Mouse (Mus musculus) right cerebral cortex, postnatal 14 days (tissue): Measurements from ENCODE around the gene Stat1.

Experiments used
- DNase-seq: peaks from one replicate; pipeline ENCODE4 v3.0.0; 2022

The Stat1 gene

DNA sequence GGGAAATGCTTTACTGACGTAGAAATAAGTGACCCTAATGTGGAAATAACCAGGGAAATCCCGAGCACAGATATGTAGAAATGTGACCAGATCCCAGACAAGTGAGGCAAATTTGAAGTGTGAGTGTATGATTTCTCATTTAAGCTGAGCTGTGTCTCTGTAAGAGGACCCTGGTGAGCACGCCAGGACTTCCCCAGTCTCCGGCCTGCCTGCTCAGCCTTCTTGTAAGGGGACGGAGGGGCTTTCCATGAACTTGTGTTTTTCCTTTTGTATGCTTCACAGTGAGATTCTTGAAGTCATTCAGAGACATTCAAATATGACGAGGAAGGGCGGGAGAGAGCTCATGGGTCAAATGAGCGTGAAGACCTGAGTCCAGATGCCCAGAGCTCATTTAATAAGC, 14.0 kb downstream of the Stat1 start:
- DNase-seq, result no peak

- no peak for DNase-seq
Measured at GRCm38 (mm10) chr1:52137292-52137691, 18.1 kb downstream of the Stat1 start.

DNA sequence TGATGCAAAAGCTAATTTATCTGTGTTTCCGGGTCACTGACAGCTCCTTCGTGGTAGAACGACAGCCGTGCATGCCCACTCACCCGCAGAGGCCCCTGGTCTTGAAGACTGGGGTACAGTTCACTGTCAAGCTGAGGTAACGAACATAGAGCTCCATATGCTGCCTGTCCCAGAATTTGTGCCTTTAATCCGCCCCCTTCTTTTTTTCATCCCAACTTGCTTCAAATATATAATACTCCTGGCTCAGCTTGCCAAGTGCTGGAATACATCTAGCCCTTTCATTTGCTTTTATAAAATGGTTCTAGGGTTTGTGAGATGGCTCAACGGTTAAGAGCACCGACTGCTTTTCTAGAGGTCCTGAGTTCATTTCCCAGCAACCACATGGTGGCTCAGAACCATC, 21.3 kb downstream of the Stat1 start:
- no peak for DNase-seq

DNA sequence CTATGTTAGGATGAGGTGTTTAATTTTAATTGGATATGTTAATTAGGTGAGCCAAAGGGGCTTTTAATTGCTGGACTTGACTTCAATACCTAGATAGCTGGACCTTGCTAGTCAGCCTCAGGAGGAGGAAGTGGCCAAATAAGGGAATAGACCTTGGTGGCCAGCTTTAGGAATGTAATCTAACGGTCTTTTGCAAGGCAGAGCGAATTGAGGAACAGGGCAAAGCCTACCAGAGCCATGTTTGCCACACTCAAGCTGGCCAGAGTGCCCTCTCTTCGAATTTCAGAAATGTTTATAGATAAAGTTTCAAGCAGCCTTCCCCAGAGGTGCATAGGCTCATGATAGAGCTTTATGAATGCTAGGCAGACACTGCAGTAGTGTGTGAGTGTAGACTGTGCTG, 22.2 kb downstream of the Stat1 start:
- no peak for DNase-seq

DNA sequence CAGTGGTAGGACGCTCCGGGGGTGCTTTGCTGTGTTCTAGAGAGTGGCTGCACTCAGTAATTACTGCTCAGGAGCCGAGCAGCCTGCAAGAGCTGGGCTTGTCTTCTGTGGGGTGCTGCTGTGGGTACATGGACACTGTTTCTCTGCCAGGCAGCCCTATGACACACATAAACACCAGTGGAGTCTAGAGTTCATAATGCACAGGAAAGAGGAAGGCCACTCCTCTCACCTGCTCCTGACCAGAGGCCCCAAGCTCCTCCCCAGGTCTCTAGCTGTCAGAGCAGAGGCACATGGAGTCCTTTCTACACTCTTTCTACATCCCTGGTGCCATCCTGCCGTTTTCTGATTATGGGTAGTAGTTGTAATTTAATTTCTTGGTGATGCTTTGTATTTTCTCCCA, 22.9 kb downstream of the Stat1 start:
- DNase-seq, result no peak

DNA sequence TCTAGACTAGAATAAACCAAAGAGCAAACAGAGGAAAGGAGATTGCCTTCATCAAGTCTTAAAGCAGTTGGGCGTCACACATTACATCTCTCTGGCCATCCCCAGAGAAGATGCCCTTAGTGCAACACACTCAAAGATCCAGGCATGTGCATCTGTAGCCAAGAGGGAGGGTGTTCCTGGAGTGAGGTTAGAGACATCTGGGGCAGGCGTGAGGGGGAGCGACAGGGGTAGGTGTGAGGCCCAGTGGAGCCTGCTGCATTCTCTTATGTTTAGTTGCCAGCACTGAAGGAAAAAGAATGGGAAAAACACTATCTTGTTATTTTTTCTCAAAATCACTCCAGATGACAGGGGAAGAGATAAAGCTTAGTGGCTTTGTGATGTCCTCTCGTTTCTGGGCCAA, 24.0 kb downstream of the Stat1 start:
- no peak for DNase-seq

DNA sequence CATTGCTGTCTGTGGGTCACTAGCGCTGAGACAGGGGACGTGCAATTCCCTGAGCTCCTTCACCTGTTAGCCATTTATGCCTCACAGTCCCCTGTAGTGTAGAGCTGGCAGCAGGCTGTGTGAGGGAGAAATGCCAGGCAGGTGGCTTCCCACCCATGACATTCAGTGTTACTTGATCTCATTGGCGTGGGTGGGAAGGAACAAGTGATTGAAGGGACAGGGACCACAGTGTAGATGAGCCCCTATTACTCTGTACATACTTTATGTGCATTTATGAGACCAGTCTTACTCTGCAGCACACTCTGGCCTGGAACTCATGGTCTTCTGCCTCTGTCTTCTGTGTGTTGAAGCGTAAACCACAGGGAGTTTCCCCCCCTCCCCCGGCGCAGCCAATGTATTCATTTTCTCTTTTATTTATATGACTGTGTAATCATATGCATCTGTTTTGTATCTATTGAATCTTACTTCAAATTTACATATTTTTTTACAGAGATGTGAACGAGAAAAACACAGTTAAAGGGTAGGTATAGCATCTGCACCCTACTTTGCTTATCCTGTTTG, 24.4 kb downstream of the Stat1 start:
- no peak for DNase-seq

DNA sequence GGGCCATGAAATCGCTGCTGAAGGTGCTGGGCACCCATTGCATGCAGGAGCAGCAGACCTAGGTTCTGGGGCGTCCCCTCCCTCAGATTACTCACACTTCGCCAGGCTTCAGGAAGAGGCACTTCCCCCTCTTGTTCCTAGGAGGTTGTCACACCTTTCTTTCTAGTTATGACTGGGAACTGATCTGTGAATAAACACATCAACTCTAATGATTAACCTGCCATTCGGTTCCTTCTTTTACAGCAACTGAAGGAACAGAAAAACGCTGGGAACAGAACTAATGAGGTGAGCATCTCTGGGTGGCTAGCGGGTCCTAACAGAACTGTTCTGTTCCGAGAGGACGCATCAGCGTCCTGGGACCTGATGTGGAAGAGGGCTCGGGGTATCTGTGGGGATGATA, 25.7 kb downstream of the Stat1 start:
- no peak for DNase-seq

GRCm38 (mm10) chr1:52146214-52146970, 27.2 kb downstream of the Stat1 start:
- peak; percentile 61 for DNase-seq

DNA sequence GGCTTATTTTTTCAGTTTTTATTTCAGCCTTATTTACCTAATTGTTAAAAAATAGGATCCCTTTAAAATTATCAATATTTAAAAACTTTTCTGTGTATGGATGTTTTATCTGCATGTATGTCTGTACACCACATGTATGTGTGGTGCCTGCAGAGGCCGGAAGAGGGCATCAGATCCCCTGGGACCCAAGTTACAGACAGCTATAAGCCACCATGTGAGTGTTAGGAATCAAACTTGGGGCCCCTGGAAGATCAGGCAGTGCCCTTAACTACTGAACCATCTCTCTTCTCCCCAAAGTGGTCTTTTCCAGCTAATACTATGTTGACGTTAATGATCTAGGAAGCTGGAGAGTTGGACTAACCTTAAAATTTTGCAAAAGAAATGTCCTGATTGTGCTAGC, 28.2 kb downstream of the Stat1 start:
- DNase-seq, result no peak

DNA sequence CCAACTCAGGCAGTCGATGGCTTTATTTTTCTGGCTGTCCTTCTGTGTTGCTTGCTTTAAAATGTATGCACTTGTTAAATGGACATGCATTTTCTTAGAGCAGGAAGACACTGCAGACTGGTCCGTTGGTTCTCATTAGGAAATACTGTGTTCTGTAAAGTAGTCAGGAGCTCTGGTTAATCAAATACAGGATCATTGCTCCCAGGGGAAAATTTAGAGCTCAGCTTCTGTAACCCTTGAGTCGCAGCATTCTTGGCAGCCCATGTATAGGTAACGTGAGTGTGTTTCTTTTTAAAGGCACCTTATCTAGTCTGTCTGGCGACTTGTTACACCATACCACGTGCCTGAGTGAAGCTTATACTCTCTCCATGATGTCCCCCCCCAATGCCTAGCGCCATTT, 28.9 kb downstream of the Stat1 start:
- no peak for DNase-seq

- no peak for DNase-seq
Measured at GRCm38 (mm10) chr1:52148696-52149095, 29.5 kb downstream of the Stat1 start.

DNA sequence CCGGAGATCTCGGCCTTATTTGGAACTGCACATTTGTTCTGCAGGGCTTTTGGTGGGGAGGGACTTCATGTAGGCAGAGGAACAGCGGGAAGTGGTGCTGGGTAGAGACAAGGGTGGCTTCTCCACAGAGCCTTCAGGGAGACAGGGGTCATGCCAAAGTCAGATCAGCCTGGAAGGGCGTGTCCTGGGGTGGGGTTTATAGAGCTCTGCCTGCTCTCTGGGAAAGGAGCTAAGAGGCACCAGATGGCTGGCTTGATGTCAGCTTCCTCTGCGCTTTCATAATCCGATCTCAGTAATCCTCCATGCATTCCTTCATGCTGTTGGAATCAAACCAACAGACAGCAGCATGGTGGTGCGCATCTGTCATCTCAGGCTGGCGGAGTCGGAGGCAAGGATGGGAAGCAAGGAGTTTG, 30.7 kb downstream of the Stat1 start:
- peak; percentile 51 for DNase-seq

- no peak for DNase-seq
Measured at GRCm38 (mm10) chr1:52150676-52151075, 31.4 kb downstream of the Stat1 start.

DNA sequence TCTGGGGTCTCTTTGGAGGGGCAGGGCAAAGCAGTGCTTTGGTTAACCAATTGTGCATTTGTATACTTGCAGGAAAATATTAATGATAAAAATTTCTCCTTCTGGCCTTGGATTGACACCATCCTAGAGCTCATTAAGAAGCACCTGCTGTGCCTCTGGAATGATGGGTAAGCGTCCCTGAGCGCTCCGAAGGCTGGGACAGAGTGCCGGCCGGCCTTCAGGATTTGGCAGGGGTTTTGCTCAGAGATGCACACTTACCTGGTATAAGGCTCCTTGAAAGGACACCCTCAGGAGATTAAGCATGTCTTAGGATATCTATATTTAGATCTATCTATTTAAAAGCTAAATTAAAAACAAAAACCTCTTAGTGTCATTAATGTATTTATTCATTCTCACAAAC, 31.9 kb downstream of the Stat1 start:
- DNase-seq, result no peak

GRCm38 (mm10) chr1:52152369-52152768, 33.1 kb downstream of the Stat1 start:
- DNase-seq, result no peak

DNA sequence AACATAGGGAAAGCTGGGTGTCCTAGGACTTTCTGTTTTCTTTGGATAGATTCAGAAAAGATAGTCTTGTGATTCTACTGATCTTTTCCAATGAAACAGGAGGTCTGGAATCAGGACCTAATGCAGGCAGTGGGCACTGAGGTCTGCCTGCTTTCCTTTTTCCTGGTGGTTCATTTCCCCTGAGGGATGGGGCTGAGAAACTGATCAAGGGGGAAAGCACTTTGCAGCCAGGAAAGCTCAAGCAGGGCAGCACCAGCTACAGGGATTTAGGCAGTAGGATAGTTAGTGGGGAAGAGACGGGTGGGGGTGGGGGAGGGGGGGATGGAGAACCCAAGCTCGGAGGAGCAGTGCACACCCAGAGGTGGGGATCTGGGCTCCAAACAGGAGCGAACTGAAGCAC, 33.7 kb downstream of the Stat1 start:
- no peak for DNase-seq

DNA sequence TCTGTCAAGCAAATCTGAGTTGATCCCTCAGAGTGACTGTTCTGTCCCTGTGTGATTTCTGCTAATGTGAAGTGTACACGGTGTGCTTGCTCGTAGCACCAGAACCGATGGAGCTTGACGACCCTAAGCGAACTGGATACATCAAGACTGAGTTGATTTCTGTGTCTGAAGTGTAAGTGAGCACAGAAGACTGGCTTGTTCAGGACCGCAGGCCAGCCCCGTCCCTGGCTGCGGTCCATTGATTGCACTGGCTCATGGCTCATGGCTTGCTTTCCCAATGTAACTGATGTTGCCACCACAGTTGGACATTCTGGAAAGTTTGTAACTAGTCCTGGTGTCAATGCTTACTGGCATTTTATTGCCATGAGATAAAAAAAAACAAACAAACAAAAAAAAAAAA, 35.6 kb downstream of the Stat1 start:
- no peak for DNase-seq

DNA sequence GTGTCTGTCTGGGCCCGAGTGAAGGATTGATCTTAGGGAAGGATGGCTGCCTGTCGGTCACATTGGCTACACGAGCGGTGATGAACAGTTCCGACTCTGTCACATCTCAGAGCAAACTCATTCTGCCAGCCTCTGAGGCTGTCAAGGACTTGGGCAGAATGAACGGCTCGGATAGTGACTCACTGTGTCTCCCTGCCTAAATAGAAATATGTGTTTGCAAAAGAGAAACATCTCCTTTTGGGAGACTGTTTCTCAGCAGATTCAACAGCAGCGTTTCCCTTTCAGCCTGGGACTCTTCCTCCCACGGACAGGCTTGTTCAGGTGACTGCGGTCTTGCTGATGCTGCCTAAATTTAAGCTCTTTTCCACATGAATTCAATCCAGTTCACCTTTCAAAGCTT, 37.1 kb downstream of the Stat1 start:
- DNase-seq, result no peak

DNA sequence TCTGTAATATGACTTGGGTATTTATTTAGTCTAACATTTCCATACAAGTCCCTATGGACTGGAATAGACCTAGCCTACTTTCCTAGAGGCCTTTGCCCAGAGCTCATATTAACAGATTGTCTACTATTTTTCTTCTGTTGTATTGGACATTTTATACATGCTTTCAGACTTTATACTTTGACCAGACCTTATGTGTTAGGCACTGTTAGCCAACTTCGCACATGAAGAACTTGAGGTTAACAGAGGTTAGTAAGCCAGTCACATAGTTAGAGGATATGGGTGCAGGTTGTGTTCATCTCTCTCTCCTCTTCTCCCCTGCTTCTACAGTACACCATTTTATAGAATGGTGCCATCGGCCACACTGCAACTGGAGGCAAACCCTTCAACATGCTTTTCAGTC, 38.8 kb downstream of the Stat1 start:
- no peak for DNase-seq

DNA sequence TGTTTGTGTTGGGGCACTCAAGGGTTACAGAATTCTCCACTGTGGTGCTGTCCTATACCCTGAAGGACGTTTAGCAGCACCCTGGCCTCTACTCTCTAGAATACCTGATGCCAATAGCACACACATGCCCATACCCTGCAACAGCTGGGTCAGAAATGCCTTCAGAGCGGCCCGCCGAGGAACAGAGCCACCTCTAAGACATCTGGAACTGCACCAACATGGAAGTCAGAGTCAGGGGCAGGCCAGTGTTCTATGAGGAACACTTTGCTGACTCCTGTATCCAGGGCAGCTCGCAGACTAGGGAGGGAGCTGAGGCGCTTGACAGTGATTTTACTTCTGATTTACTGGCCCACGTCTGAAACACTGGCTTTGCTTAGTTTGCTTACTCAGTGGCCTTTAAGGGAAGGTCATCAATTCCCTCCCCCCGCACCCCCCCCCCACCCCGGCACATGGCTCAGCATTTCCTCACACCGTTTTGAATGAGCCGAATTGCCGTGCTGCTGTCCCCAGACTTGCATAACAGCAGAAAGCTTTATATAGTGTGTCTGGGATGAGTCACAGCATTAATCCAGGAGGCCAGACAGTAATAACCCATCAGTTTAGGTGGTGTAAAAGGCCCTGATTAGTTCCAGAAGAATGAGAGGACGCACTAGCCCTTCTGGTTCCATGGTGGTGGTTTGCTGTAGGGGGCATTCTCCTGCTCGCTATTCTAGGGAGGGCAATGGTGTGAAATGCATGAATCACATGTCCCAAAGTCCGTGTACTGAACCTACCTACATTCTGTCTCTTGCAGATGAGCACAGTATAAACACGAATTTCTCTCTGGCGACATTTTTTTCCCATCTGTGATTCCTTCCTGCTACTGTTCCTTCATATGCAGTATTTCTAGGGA, 39.5 kb downstream of the Stat1 start:
- DNase-seq, result no peak

GRCm38 (mm10) chr1:52161151-52161550, 41.9 kb downstream of the Stat1 start:
- DNase-seq, result no peak

GRCm38 (mm10) chr1:52163707-52164457, 44.6 kb downstream of the Stat1 start:
- no peak for DNase-seq
